Mouse (Mus musculus): ENCODE results near the gene Apbb2. TPM values are rescaled to one million over a fixed set of nuclear protein-coding genes. Genes with fewer than 3 reads are reported as not detected.

Gene Apbb2
- total and polyA plus RNA-seq, 3 experiments, result 0.34 to 0.40 (median 0.34) TPM

DNA sequence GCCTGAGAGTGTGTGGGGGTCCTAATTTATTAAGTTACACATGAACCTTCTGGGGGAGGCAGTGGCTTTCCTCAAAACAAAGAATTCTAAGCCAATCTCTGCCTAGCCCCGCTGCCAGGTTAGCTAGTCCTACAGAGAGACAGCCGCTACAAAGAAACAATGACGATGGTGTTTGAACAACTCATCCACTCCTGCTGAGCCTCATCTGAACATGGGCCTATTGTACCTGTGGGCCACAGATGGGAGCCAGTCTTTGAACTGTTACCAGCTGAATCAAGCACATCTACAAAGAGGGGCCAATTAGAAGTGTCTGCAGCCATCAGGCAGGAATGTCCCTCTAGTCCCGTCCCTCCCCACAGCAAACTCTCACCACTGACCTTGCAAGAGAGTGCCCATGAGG lies 45.3 kb downstream of the Apbb2 start:
- Histone ChIP-seq H3K9ac (ENCODE audit: insufficient read depth, low read depth) (no peak overlapping the region), H3K27ac (ENCODE audit: insufficient read depth, low read depth) (no peak overlapping the region), H3K4me1 (ENCODE audit: control insufficient read depth in 1 of 2, insufficient read depth in 2 of 2) (peaks cover 2 to 12% of the 10 kb centered on the region in 2 experiments; a peak in 2 of 4 replicates), H3K79me2 (replicated peaks; ENCODE audit: control insufficient read depth, extremely low read depth, insufficient read depth, poor library complexity, severe bottlenecking) (no peaks in the 10 kb centered on the region), H3K4me2 (ENCODE audit: insufficient read depth, low read depth, poor library complexity, severe bottlenecking) (no peak overlapping the region), H3K36me3 (replicated peaks in 1 of 2; ENCODE audit: control insufficient read depth in 1 of 2, insufficient read depth in 1 of 2, low read length in 1 of 2) (no peaks in the 10 kb centered on the region), H3K9me3 (replicated peaks; ENCODE audit: low read length) (no peaks in the 10 kb centered on the region), H3K27me3 (replicated peaks) (no peaks in the 10 kb centered on the region), H3K4me3 (replicated peaks in 1 of 3; ENCODE audit: low read depth in 2 of 3, low read length in 2 of 3, poor library complexity in 1 of 3) (no peak overlapping the region)
- dilution Hi-C loops (cut with MboI; ENCODE audit: extremely low pct_ligation_motif_present, extremely low pct_unique_long_range_greater_than_20kb, low sequenced_read_pairs), result no loop called here
- no peak for TF ChIP-seq ETS1 (conservative IDR thresholded peaks at IDR 0.05; ENCODE audit: low read depth, low read length)
- no peak for TF ChIP-seq MYC (IDR thresholded peaks at IDR 0.05; ENCODE audit: low read depth, low read length)
- no peak for TF ChIP-seq GABPA (IDR thresholded peaks at IDR 0.05; ENCODE audit: insufficient replicate concordance, low read depth, low read length)
- DNase-seq (ENCODE audit: extremely low read depth), result no peak
- in situ Hi-C loops (cut with MboI; ENCODE audit: low pct_ligation_motif_present, low pct_unique_long_range_greater_than_20kb, low sequenced_read_pairs), result no loop called here

DNA sequence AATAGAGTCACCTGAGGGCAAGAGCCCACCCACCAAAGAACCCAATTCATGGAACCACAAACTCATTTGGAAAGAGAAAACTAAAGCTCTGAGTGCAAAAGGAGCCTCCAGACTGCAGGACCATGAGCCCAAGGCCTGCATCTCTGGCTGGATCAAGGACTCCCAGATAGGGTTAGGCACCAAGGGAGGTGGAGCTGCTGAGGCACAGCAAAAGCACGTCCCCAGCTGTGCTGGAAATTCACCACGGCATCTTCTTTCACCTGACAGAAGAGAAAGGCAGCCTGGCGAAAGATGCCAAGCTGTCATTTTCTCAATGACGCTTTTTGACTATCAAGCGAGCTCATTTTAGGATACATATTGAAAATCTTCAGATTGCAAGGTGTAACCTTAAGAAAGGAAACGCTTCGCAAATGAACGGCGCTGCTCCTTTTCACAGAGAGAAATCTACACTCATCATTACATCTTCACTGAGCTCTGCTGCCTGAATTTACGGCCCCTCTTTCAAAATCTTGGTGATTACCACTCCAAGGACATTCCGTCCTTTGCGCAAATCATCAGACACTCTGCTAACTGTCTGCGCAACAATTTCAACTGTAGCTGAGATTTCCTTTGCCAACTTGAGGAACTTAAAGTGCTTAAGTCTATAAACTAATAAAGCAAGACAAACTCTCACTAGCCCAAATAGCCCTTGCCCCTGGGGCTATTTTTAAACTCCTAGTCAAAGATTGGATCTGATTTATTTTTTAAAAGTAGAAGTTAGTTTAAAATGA lies 46.3 kb downstream of the Apbb2 start:
- no peaks in the 10 kb centered on the region for H3K9me3 ChIP-seq (replicated peaks; ENCODE audit: low read length)

DNA sequence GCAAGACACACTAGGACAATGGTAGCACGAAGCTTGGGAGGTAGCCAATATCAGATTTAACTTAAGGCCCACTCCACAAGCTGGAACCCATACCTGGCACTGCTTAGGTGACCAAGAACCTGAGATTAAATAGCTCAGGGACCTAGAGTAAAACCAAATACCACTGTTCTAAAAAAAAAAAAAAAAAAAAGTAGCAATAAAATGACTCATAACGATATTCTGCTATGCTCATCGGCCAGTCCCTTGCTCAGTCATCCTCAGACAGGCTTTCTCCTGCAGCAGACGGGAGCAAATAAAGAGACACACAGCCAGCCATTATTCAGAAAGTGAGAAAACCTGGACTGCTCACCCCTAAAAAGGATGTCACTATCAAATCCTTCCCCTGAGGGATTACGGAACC lies 47.9 kb downstream of the Apbb2 start:
- no peaks in the 10 kb centered on the region for H3K27me3 ChIP-seq (replicated peaks)
- DNase-seq (ENCODE audit: extremely low read depth), result peak; percentile 25
- no peak overlapping the region for H3K9ac ChIP-seq (ENCODE audit: insufficient read depth, low read depth)
- no peaks in the 10 kb centered on the region for H3K36me3 ChIP-seq (replicated peaks in 1 of 2; ENCODE audit: control insufficient read depth in 1 of 2, insufficient read depth in 1 of 2, low read length in 1 of 2)
- H3K27ac ChIP-seq (ENCODE audit: insufficient read depth, low read depth), result no peak overlapping the region
- in situ Hi-C loops (cut with MboI; ENCODE audit: low pct_ligation_motif_present, low pct_unique_long_range_greater_than_20kb, low sequenced_read_pairs), result no loop called here
- H3K9me3 ChIP-seq (replicated peaks; ENCODE audit: low read length), result no peaks in the 10 kb centered on the region
- no peaks in the 10 kb centered on the region for H3K79me2 ChIP-seq (replicated peaks; ENCODE audit: control insufficient read depth, extremely low read depth, insufficient read depth, poor library complexity, severe bottlenecking)
- dilution Hi-C loops (cut with MboI; ENCODE audit: extremely low pct_ligation_motif_present, extremely low pct_unique_long_range_greater_than_20kb, low sequenced_read_pairs), result no loop called here
- peaks cover 2 to 12% of the 10 kb centered on the region in 2 experiments; a peak in 2 of 4 replicates for H3K4me1 ChIP-seq (ENCODE audit: control insufficient read depth in 1 of 2, insufficient read depth in 2 of 2)
- no peak overlapping the region for H3K4me2 ChIP-seq (ENCODE audit: insufficient read depth, low read depth, poor library complexity, severe bottlenecking)
- no peak overlapping the region for H3K4me3 ChIP-seq (replicated peaks in 1 of 3; ENCODE audit: low read depth in 2 of 3, low read length in 2 of 3, poor library complexity in 1 of 3)
- no peak for TF ChIP-seq ZKSCAN1 (IDR thresholded peaks at IDR 0.05; ENCODE audit: borderline replicate concordance, low read depth, low read length)
- TF ChIP-seq NRF1 (IDR thresholded peaks at IDR 0.05; ENCODE audit: low read depth, low read length), result no peak
- TF ChIP-seq MEF2A (IDR thresholded peaks at IDR 0.05; ENCODE audit: borderline replicate concordance, low read depth, low read length), result no peak
- no peak for TF ChIP-seq MAFK (IDR thresholded peaks at IDR 0.05; ENCODE audit: insufficient replicate concordance, low read length)
- no peak for TF ChIP-seq BHLHE40 (IDR thresholded peaks at IDR 0.05; ENCODE audit: low read depth, low read length)
- TF ChIP-seq POLR2A (IDR thresholded peaks at IDR 0.05; ENCODE audit: low read depth, low read length), result no peak
- TF ChIP-seq USF2 (conservative IDR thresholded peaks at IDR 0.05; ENCODE audit: low read depth, low read length), result no peak
- no peak for TF ChIP-seq TCF12 (IDR thresholded peaks at IDR 0.05; ENCODE audit: low read depth, low read length)
- TF ChIP-seq CHD1 (IDR thresholded peaks at IDR 0.05; ENCODE audit: low read depth, low read length), result no peak
- no peak for TF ChIP-seq RCOR1 (conservative IDR thresholded peaks at IDR 0.05; ENCODE audit: low read depth, low read length)
- no peak for TF ChIP-seq KAT2A (IDR thresholded peaks at IDR 0.05; ENCODE audit: insufficient replicate concordance, low read length)
- no peak for TF ChIP-seq ZC3H11A (IDR thresholded peaks at IDR 0.05; ENCODE audit: low read depth, low read length)
- no peak for TF ChIP-seq USF1 (IDR thresholded peaks at IDR 0.05; ENCODE audit: low read depth, low read length)
- no peak for TF ChIP-seq MAZ (IDR thresholded peaks at IDR 0.05; ENCODE audit: low read depth, low read length)
- no peak for TF ChIP-seq POLR2AphosphoS2 (IDR thresholded peaks at IDR 0.05; ENCODE audit: low read depth, low read length)
- TF ChIP-seq GABPA (IDR thresholded peaks at IDR 0.05; ENCODE audit: insufficient replicate concordance, low read depth, low read length), result no peak
- TF ChIP-seq MXI1 (IDR thresholded peaks at IDR 0.05; ENCODE audit: low read depth, low read length), result no peak

More for the DNA sequence above, 46.3 kb downstream of the Apbb2 start:
- Histone ChIP-seq H3K79me2 (replicated peaks; ENCODE audit: control insufficient read depth, extremely low read depth, insufficient read depth, poor library complexity, severe bottlenecking) (no peaks in the 10 kb centered on the region), H3K4me2 (ENCODE audit: insufficient read depth, low read depth, poor library complexity, severe bottlenecking) (no peak overlapping the region), H3K4me3 (replicated peaks in 1 of 3; ENCODE audit: low read depth in 2 of 3, low read length in 2 of 3, poor library complexity in 1 of 3) (no peak overlapping the region), H3K27ac (ENCODE audit: insufficient read depth, low read depth) (no peak overlapping the region), H3K9ac (ENCODE audit: insufficient read depth, low read depth) (no peak overlapping the region), H3K36me3 (replicated peaks in 1 of 2; ENCODE audit: control insufficient read depth in 1 of 2, insufficient read depth in 1 of 2, low read length in 1 of 2) (no peaks in the 10 kb centered on the region), H3K27me3 (replicated peaks) (no peaks in the 10 kb centered on the region), H3K4me1 (ENCODE audit: control insufficient read depth in 1 of 2, insufficient read depth in 2 of 2) (peaks cover 2 to 12% of the 10 kb centered on the region in 2 experiments; a peak in 2 of 4 replicates)
- in situ Hi-C loops (cut with MboI; ENCODE audit: low pct_ligation_motif_present, low pct_unique_long_range_greater_than_20kb, low sequenced_read_pairs) (no loop called here), dilution Hi-C loops (cut with MboI; ENCODE audit: extremely low pct_ligation_motif_present, extremely low pct_unique_long_range_greater_than_20kb, low sequenced_read_pairs) (no loop called here)
- TF ChIP-seq ZNF384 (IDR thresholded peaks at IDR 0.05; ENCODE audit: low read depth, low read length) (no peak), EP300 (IDR thresholded peaks at IDR 0.05; ENCODE audit: low read length) (no peak), E2F4 (IDR thresholded peaks at IDR 0.05; ENCODE audit: insufficient replicate concordance, low read depth, low read length) (no peak), CHD2 (IDR thresholded peaks at IDR 0.05; ENCODE audit: low read length) (no peak), RCOR1 (conservative IDR thresholded peaks at IDR 0.05; ENCODE audit: low read depth, low read length) (no peak), MXI1 (IDR thresholded peaks at IDR 0.05; ENCODE audit: low read depth, low read length) (no peak), SMC3 (IDR thresholded peaks at IDR 0.05; ENCODE audit: low read depth, low read length) (no peak), MAX (IDR thresholded peaks at IDR 0.05; ENCODE audit: low read length) (no peak), POLR2AphosphoS2 (IDR thresholded peaks at IDR 0.05; ENCODE audit: low read depth, low read length) (no peak), MAFK (IDR thresholded peaks at IDR 0.05; ENCODE audit: insufficient replicate concordance, low read length) (no peak), CTCF (conservative IDR thresholded peaks at IDR 0.05 in 1 of 2, IDR thresholded peaks at IDR 0.05 in 1 of 2; ENCODE audit: low read depth in 2 of 2, low read length in 2 of 2) (no peak), UBTF (IDR thresholded peaks at IDR 0.05; ENCODE audit: low read depth, low read length) (no peak), IRF4 (IDR thresholded peaks at IDR 0.05; ENCODE audit: low read depth, low read length) (no peak), POLR2A (IDR thresholded peaks at IDR 0.05; ENCODE audit: low read depth, low read length) (no peak), MAZ (IDR thresholded peaks at IDR 0.05; ENCODE audit: low read depth, low read length) (no peak)
- DNase-seq (ENCODE audit: extremely low read depth), result no peak

Data from CH12.LX (cell line).